Mouse (Mus musculus) forebrain, embryonic 14.5 days (tissue): ENCODE measurements around the gene Myo9b. TPM values are rescaled to one million over a fixed set of nuclear protein-coding genes. Genes with fewer than 3 reads are reported as not detected.

Experiments used
- ATAC-seq: fragments of 200-750 bp; cut with Nextera tagmentation; 2 replicates; pipeline ENCODE4 v1.8.0; 2017; ENCODE audit warnings: mild to moderate bottlenecking, moderate library complexity
- DNase-seq: peaks from one replicate; pipeline ENCODE4 v3.0.0-alpha.2; 2015; ENCODE audit warnings: low spot score
- H3K27ac ChIP-seq: fragments of 300-500 bp; sonication (generic); 2 replicates; pipeline ENCODE4 v1.5.1; 2014; ENCODE audit warnings: low read depth, mild to moderate bottlenecking, control low read depth, low read length, moderate library complexity
- H3K27me3 ChIP-seq: fragments of 300-500 bp; sonication (generic); replicated peaks from 2 replicates; pipeline ENCODE4 v1.6.1; 2014; ENCODE audit warnings: low read length, control low read depth, mixed read lengths; ENCODE audit not compliant: control insufficient read depth, insufficient read depth
- H3K36me3 ChIP-seq: fragments of 300-500 bp; sonication (generic); 2 replicates; pipeline ENCODE4 v1.6.1; 2014; ENCODE audit warnings: low read length, control low read depth; ENCODE audit not compliant: control insufficient read depth, insufficient read depth
- H3K4me1 ChIP-seq: fragments of 300-500 bp; sonication (generic); 2 replicates; pipeline ENCODE4 v1.6.1; 2014; ENCODE audit warnings: antibody characterized with exemption, low read length, control low read depth; ENCODE audit not compliant: control insufficient read depth, insufficient read depth
- H3K4me2 ChIP-seq: fragments of 300-500 bp; sonication (generic); 2 replicates; pipeline ENCODE4 v1.6.1; 2014; ENCODE audit warnings: mild to moderate bottlenecking, control low read depth, low read length
- H3K4me3 ChIP-seq: fragments of 300-500 bp; sonication (generic); 2 replicates; pipeline ENCODE4 v1.5.1; 2014; ENCODE audit warnings: low read depth, low read length, control low read depth
- H3K9ac ChIP-seq: fragments of 300-500 bp; sonication (generic); 2 replicates; pipeline ENCODE4 v1.6.1; 2014; ENCODE audit warnings: mild to moderate bottlenecking, low read length, control low read depth, moderate library complexity
- H3K9me3 ChIP-seq: fragments of 300-500 bp; sonication (generic); replicated peaks from 2 replicates; pipeline ENCODE4 v1.6.1; 2016; ENCODE audit warnings: low read length, control low read depth, mixed read lengths; ENCODE audit not compliant: control insufficient read depth
- WGBS: fragments of 180-500 bp; shearing (Covaris S2); extraction: QIAGEN DNeasy Blood & Tissue Kit; methylation state at CpG from one replicate; pipeline ENCODE4 v1.1.7; 2014; 5-methylcytosine and 5-hydroxymethylcytosine counted together
- polyA plus RNA-seq: library from polyadenylated mRNA; unstranded; fragments of >200 nt; fragmentation: Nextera tagmentation; extraction: Ambion mirVana; gene quantifications from 2 replicates; pipeline ENCODE4 v1.2.1, GENCODE M21; 2014

Gene Myo9b
- polyA plus RNA-seq, 1 experiment from 2014 or later, result 11.8 TPM

- peaks cover 24% of the 10 kb centered on the region for H3K4me1 ChIP-seq
Observed at GRCm38 (mm10) chr8:71372427-71372826, 99.9 kb downstream of the Myo9b start.

GRCm38 (mm10) chr8:71373000-71373399 is 100.5 kb downstream of the Myo9b start:
- no peaks in the 10 kb centered on the region for H3K9me3 ChIP-seq
- no peak for ATAC-seq
- DNase-seq, result no peak
- no peak overlapping the region for H3K4me3 ChIP-seq
- H3K4me1 ChIP-seq, result peaks cover 19% of the 10 kb centered on the region
- H3K4me2 ChIP-seq, result no peak overlapping the region
- no peak overlapping the region for H3K27ac ChIP-seq
- no peak overlapping the region for H3K9ac ChIP-seq
- H3K36me3 ChIP-seq, result peaks cover 23% of the 10 kb centered on the region; the same call in 1 of the 2 replicates
- no peaks in the 10 kb centered on the region for H3K27me3 ChIP-seq
- 94% methylated on average over 3 of the region's 3 CpGs for WGBS

More at GRCm38 (mm10) chr8:71372427-71372826, 99.9 kb downstream of the Myo9b start:
- Histone ChIP-seq H3K36me3 (peaks cover 18% of the 10 kb centered on the region; the same call in 1 of the 2 replicates), H3K4me2 (no peak overlapping the region), H3K27ac (no peak overlapping the region), H3K9ac (no peak overlapping the region), H3K27me3 (no peaks in the 10 kb centered on the region), H3K4me3 (no peak overlapping the region), H3K9me3 (no peaks in the 10 kb centered on the region)
- 85% methylated on average over 12 of the region's 12 CpGs for WGBS
- ATAC-seq (no peak), DNase-seq (no peak)

- Histone ChIP-seq H3K4me2 (no peak overlapping the region), H3K36me3 (peaks cover 11% of the 10 kb centered on the region; the same call in 1 of the 2 replicates), H3K27me3 (0 out of 2 replicates have a peak, but pooled peaks cover 3% of the 10 kb centered on the region), H3K9me3 (no peaks in the 10 kb centered on the region), H3K4me1 (peaks cover 26% of the 10 kb centered on the region), H3K4me3 (no peak overlapping the region), H3K9ac (no peak overlapping the region), H3K27ac (no peak overlapping the region)
- DNase-seq (no peak), ATAC-seq (no peak)
- WGBS, result 80% methylated on average over 17 of the region's 17 CpGs
Observed at GRCm38 (mm10) chr8:71374616-71375206, 102.2 kb downstream of the Myo9b start.

- H3K4me3 ChIP-seq, result peak overlapping the region; percentile 32
- DNase-seq (peak; percentile 71), ATAC-seq (peak; percentile 13)
- peak overlapping the region; percentile 76 for H3K4me2 ChIP-seq
- peaks cover 28% of the 10 kb centered on the region for H3K4me1 ChIP-seq
- 0 out of 2 replicates have a peak, but pooled peaks cover 8% of the 10 kb centered on the region for H3K36me3 ChIP-seq
- 0 out of 2 replicates have a peak overlapping the region, but pooled peaks have one; percentile 27 for H3K27ac ChIP-seq
- H3K27me3 ChIP-seq, result peaks cover 6% of the 10 kb centered on the region; the same call in 1 of the 2 replicates
- 4% methylated on average over 72 of the region's 74 CpGs for WGBS
- peak overlapping the region; percentile 60 for H3K9ac ChIP-seq
- no peaks in the 10 kb centered on the region for H3K9me3 ChIP-seq
Observed at GRCm38 (mm10) chr8:71375581-71376422, 103.3 kb downstream of the Myo9b start.

- H3K27me3 ChIP-seq, result peaks cover 10% of the 10 kb centered on the region; the same call in 1 of the 2 replicates
- H3K27ac ChIP-seq, result no peak overlapping the region
- ATAC-seq (no peak), DNase-seq (no peak)
- peak overlapping the region; percentile 60 for H3K9ac ChIP-seq
- no peaks in the 10 kb centered on the region for H3K9me3 ChIP-seq
- peak overlapping the region; percentile 76 for H3K4me2 ChIP-seq
- WGBS, result 13% methylated on average over 8 of the region's 8 CpGs
- peaks cover 32% of the 10 kb centered on the region for H3K4me1 ChIP-seq
- 0 out of 2 replicates have a peak, but pooled peaks cover 8% of the 10 kb centered on the region for H3K36me3 ChIP-seq
- H3K4me3 ChIP-seq, result peak overlapping the region; percentile 32
Observed at GRCm38 (mm10) chr8:71376423-71377030, 104.0 kb downstream of the Myo9b start.

- DNase-seq (no peak), ATAC-seq (no peak)
- H3K9ac ChIP-seq, result no peak overlapping the region
- peak overlapping the region; percentile 97; the same call in 1 of the 2 replicates for H3K4me2 ChIP-seq
- H3K4me1 ChIP-seq, result peaks cover 32% of the 10 kb centered on the region
- H3K4me3 ChIP-seq, result no peak overlapping the region
- H3K36me3 ChIP-seq, result 0 out of 2 replicates have a peak, but pooled peaks cover 8% of the 10 kb centered on the region
- no peaks in the 10 kb centered on the region for H3K9me3 ChIP-seq
- peaks cover 10% of the 10 kb centered on the region; the same call in 1 of the 2 replicates for H3K27me3 ChIP-seq
- WGBS, result 44% methylated on average over 4 of the region's 4 CpGs
- no peak overlapping the region for H3K27ac ChIP-seq
Observed at GRCm38 (mm10) chr8:71379008-71379407, 106.5 kb downstream of the Myo9b start.

- peaks cover 10% of the 10 kb centered on the region; the same call in 1 of the 2 replicates for H3K27me3 ChIP-seq
- H3K4me3 ChIP-seq, result peak overlapping the region; percentile 70
- H3K9ac ChIP-seq, result 0 out of 2 replicates have a peak overlapping the region, but pooled peaks have one; percentile 77
- H3K4me2 ChIP-seq, result peak overlapping the region; percentile 97
- H3K27ac ChIP-seq, result no peak overlapping the region
- peaks cover 32% of the 10 kb centered on the region for H3K4me1 ChIP-seq
- H3K9me3 ChIP-seq, result no peaks in the 10 kb centered on the region
- DNase-seq (no peak), ATAC-seq (no peak)
- H3K36me3 ChIP-seq, result 0 out of 2 replicates have a peak, but pooled peaks cover 8% of the 10 kb centered on the region
- WGBS, result 34% methylated on average over 3 of the region's 3 CpGs
Observed at GRCm38 (mm10) chr8:71379512-71380075, 107.1 kb downstream of the Myo9b start.
